Mouse (Mus musculus) lung, postnatal 0 days (tissue): ENCODE data around the gene Trim7.

ENCODE experiments used
- CTCF ChIP-seq: IDR thresholded peaks from 2 replicates; pipeline ENCODE4 v1.5.1; 2016; ENCODE audit warnings: antibody characterized with exemption, mild to moderate bottlenecking
- EP300 ChIP-seq: IDR thresholded peaks from 2 replicates; pipeline ENCODE4 v1.6.1; 2016; ENCODE audit warnings: antibody characterized with exemption, mild to moderate bottlenecking, control low read depth

DNA sequence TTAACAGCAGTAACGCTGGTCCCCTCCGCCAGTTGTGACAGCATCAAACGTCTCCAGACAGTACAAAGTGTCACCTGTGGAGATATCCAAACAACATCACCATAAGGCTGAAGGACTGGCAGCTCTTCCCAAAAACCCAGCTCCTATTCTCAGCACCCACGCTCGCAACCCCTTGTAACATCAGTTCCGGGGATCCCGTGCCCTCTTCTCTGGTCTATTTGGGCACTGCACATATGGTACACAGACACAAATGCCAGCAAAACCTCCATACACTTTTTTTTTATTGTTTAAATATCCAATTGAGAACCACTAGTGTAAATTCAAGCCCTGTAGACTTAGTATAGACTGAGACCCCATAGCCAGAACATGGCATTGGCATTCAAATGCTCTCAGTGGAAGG, 30.7 kb upstream of the Trim7 start:
- TF ChIP-seq CTCF (no peak), EP300 (no peak)
